Mouse (Mus musculus) urinary bladder, postnatal 0 days (tissue): ENCODE data around the gene Olfr1160. TPM values are rescaled to one million over a fixed set of nuclear protein-coding genes. Genes with fewer than 3 reads are reported as not detected.

Experiments used
- polyA plus RNA-seq: library from polyadenylated mRNA; unstranded; fragments of >200 nt; fragmentation: Nextera tagmentation; extraction: Ambion mirVana; gene quantifications from 2 replicates; pipeline ENCODE4 v1.2.1, GENCODE M21; 2015

Olfr1160 gene
- not detected in 2 replicates for polyA plus RNA-seq

DNA sequence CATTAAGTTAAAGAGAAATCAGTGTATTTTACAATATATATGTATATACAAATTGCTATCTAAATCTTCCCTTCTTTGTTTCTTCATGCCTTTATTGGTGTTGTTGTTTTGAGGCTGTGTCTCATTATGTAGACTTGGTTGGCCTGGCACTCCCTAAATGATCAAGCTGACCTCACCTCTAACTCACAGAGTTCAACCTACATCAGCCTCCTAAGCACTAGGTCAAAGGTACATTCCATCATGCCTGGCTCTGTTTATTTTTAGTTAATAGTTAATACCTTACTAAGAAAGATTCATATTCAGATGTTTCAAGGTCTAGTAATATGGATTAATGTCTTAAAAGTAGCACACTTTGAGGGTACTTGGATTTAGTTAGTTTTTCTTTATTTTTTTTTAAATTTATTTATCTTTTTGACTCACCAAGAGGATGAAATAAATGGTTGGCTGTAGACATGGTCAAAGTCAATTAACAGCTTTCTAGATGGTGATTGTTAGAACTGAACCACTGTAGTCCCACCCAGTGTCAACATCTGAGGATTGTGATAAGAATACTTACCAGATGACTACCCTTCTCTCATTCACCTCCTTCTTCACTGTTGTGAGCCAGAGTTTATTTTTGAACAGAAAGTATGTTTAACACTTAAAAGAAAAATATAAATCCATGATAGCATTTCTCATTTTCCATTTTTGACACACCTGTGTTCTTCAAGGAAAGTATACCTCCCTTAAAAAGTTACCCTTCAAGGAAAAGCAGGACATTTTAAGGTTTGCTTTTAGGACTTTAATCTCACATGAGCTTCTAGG lies at the start of gene Olfr1160:
TSS of gene Olfr1160 (minus strand) at position 754 of the 804 bp plus-strand sequence.

GRCm38 (mm10) chr2:88051029-88051428 lies 43.0 kb upstream of the Olfr1160 start, which contains the start of gene Olfr1162:
TSS of gene Olfr1162 (minus strand) at chr2:88051129.

GRCm38 (mm10) chr2:88037599-88037998 lies 29.5 kb upstream of the Olfr1160 start, which contains the start of gene Olfr73:
TSS of gene Olfr73 (minus strand) at chr2:88037699.

DNA sequence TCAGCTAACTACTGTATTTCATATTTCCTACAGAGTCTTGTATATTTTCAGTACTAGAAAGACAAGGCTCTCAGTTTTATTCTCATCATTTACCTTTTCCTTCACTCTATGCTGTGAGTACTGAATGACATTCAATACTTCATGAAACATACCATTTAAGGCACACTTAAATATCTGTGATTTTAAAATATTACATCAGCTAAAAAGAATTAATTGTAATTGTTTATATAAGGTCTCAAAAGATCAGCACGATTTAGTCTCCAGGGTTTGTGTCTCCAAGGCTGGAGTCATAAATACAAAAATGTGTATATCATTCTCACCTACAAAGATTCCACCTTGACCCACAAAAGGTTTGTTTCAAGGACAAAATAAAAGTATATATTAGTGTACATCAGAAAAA lies 14.4 kb upstream of the Olfr1160 start, which contains the start of gene Olfr1161:
TSS of gene Olfr1161 (plus strand) at position 301 of the 400 bp plus-strand sequence.

DNA sequence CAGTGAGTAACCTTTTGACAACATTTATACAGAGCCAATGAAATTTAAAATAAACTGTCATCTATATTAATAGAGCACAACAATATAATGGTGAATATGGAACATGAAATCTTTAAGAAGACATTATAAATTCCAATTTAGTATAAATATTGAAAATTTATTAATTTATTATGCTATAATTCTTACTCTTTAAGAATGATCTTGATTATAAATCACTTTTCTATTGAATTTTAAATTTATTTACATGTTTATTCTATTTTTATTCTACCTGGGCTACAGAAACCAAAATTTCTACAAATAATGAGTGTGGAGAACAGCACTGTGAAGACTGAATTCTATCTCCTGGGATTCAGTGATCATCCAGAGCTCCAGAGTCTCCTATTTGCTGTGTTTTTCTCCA lies 18.3 kb downstream of the Olfr1160 start, which contains the start of gene Olfr1158:
TSS of gene Olfr1158 (plus strand) at position 301 of the 400 bp plus-strand sequence.

DNA sequence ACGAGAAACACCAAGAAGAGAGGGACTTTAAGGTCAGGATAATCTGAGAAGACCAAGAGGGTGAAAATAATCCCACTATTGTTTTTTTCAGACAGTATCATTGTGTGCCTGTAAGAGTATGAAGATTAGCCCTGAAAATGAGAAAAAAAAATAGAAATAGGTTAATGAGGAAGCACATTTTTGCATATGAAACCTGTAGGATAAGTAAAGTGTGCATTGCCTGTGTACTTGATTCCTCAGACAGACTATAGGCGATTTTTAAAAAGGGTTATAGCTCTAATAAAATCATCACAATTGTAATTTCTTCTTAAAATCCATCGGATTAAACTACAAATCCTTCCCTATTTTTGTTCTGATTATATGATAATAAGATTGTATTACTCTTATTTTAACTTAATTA lies 33.5 kb downstream of the Olfr1160 start, which contains the start of gene Olfr74:
TSS of gene Olfr74 (minus strand) at position 101 of the 400 bp plus-strand sequence.

DNA sequence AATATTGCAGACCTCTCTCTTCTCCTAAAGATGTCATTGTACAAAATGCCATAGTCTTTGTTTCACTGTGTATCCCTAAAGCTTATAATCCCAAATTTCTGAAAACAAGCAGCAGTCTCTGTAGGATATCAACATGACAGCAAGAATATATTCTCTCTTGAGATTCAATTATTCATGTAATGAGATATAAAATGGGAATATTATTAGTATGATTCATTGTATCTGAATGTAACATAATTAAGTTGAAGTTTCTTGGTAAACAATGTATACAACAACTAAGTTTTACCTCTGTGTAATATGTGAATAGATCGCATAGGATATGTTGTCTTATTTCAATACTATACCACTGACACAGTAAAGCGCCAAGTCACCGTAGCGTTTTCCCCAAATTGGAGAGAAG lies 39.9 kb downstream of the Olfr1160 start, which contains the start of gene Olfr1157:
TSS of gene Olfr1157 (minus strand) at position 101 of the 400 bp plus-strand sequence.

DNA sequence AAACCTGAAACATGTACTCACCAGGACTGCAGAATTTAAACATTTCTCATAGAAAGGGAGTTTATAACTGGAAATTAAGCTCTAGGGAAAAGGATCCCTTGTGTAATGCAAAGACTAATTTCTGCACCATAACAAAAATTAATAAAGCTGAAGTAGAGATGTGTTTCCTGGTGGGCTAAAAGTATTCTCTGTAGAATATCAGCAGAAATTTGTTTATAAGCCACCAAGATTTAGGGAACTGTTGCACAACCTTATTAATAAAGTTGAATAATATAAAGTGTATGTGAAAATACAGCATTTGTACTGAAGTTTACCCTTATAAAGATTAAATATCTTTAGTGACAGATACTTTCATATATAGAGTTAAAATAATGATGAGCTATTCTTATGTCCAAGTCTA lies 55.1 kb downstream of the Olfr1160 start, which contains the start of gene Olfr1156:
TSS of gene Olfr1156 (minus strand) at position 101 of the 400 bp plus-strand sequence.

Other genes starting within 250 kb of the Olfr1160 start
- not detected in 2 replicates for gene Olfr152, start 228.8 kb downstream of the Olfr1160 start, polyA plus RNA-seq
- not detected in 2 replicates for gene Olfr1143, start 207.7 kb downstream of the Olfr1160 start, polyA plus RNA-seq
- not detected in 2 replicates for gene Olfr1145, start 198.4 kb downstream of the Olfr1160 start, polyA plus RNA-seq
- not detected in 2 replicates for gene Olfr1148, start 177.7 kb downstream of the Olfr1160 start, polyA plus RNA-seq
- gene Olfr1150-ps1, start 164.3 kb downstream of the Olfr1160 start, polyA plus RNA-seq = not detected in 2 replicates
- gene Olfr1151, start 152.4 kb downstream of the Olfr1160 start, polyA plus RNA-seq = not detected in 2 replicates
- not detected in 2 replicates for gene Olfr1152, start 141.8 kb downstream of the Olfr1160 start, polyA plus RNA-seq
- gene Olfr1153, start 113.3 kb downstream of the Olfr1160 start, polyA plus RNA-seq = not detected in 2 replicates
- not detected in 2 replicates for gene Olfr1154, start 103.1 kb downstream of the Olfr1160 start, polyA plus RNA-seq
- not detected in 2 replicates for gene Olfr1155, start 63.1 kb downstream of the Olfr1160 start, polyA plus RNA-seq
- gene Olfr1156, start 55.2 kb downstream of the Olfr1160 start, polyA plus RNA-seq = not detected in 2 replicates
- gene Olfr1157, start 40.0 kb downstream of the Olfr1160 start, polyA plus RNA-seq = not detected in 2 replicates
- gene Olfr74, start 33.6 kb downstream of the Olfr1160 start, polyA plus RNA-seq = not detected in 2 replicates
- gene Olfr1158, start 18.2 kb downstream of the Olfr1160 start, polyA plus RNA-seq = not detected in 2 replicates
- gene Olfr1161, start 14.5 kb upstream of the Olfr1160 start, polyA plus RNA-seq = not detected in 2 replicates
- 0.05 TPM in 1 of 2 replicates, not detected in the other for gene Olfr73, start 29.4 kb upstream of the Olfr1160 start, polyA plus RNA-seq
- gene Olfr1162, start 42.9 kb upstream of the Olfr1160 start, polyA plus RNA-seq = not detected in 2 replicates
- not detected in 2 replicates for gene Olfr1163, start 63.6 kb upstream of the Olfr1160 start, polyA plus RNA-seq
- not detected in 2 replicates for gene Olfr1164, start 85.7 kb upstream of the Olfr1160 start, polyA plus RNA-seq
- gene Olfr1166, start 120.0 kb upstream of the Olfr1160 start, polyA plus RNA-seq = not detected in 2 replicates
- not detected in 2 replicates for gene Olfr1167, start 146.9 kb upstream of the Olfr1160 start, polyA plus RNA-seq
- not detected in 2 replicates for gene Olfr1168, start 173.6 kb upstream of the Olfr1160 start, polyA plus RNA-seq
- not detected in 2 replicates for gene Olfr1170, start 220.1 kb upstream of the Olfr1160 start, polyA plus RNA-seq